Mouse (Mus musculus): ENCODE results near the gene Dnajb6. TPM values are rescaled to one million over a fixed set of nuclear protein-coding genes. Genes with fewer than 3 reads are reported as not detected.
"Not testable (repeated sequence)": the region's sequence is repeated elsewhere in the genome, so short reads cannot be mapped to it uniquely, and the experiment has no call there.

Gene Dnajb6
- polyA plus RNA-seq (2015; fragmentation: Nextera tagmentation; extraction: Ambion mirVana), result 323 and 340 TPM in 2 replicates

DNA sequence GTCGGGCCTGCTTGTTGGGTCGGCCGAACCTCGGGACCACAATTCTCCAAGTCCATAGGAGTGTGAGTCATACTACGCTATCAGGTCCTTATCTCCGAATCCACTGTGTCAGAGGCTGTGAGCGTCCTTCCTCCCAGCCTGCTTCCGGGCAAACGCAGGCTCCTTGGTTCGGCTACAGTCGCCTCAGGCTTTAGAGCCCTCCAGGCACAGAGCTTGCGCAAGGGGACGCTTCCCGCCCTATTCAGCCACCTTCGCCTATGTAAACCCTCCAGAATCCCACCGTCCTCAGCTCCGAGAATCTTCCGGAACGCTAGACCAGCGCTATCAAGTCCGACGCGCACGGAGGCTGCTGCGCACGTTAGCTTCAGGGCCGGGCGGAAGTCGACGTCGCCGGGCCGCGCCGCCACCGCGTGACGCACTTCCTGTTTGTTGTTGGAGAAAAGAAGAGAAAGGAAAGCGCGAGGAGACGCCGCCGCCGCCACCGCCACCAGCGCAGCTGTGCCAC lies at the start of gene Dnajb6, which contains the start of gene Gm5129:
TSS of gene Dnajb6 (plus strand) at position 132 of the 505 bp plus-strand sequence.
TSS of gene Gm5129 (minus strand) at position 380 of the 505 bp plus-strand sequence.
- ATAC-seq (replicated peaks), result peak; percentile 98
- Histone ChIP-seq H3K4me2 (replicated peaks) (peak within 1 kb of the TSS; percentile 78), H3K9ac (replicated peaks) (peak within 1 kb of the TSS; percentile 90), H3K4me1 (peaks cover 43% of the 10 kb centered on the region), H3K27me3 (no peaks in the 10 kb centered on the region), H3K9me3 (no peaks in the 10 kb centered on the region), H3K36me3 (no peaks in the 10 kb centered on the region), H3K4me3 (peak within 1 kb of the TSS; percentile 95), H3K27ac (replicated peaks) (peak within 1 kb of the TSS; percentile 94)
- under 1% methylated on average over 46 of the region's 46 CpGs for WGBS

DNA sequence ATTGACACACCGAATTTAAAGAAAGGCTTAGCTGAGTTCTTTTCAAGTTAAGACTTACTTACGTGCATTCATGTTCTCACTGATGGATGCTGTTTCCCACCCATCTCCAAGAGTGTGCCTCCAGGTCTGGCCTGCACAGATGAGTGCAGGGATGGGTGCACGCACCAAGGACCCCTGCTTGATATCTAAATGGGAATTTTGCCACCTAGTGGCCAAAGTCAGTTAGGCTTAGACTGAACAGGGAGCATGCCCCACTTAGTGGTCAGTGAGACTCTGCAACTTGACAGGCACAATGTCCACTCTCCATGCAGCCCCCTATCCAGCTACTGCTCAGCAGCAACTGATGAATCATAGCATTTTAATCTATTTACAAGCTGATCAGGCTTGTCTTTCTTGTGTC lies 47.8 kb upstream of the Dnajb6 start:
- Histone ChIP-seq H3K9ac (replicated peaks) (no peak overlapping the region), H3K36me3 (no peaks in the 10 kb centered on the region), H3K9me3 (no peaks in the 10 kb centered on the region), H3K4me2 (replicated peaks) (no peak overlapping the region), H3K27me3 (no peaks in the 10 kb centered on the region), H3K27ac (replicated peaks) (no peak overlapping the region), H3K4me3 (no peak overlapping the region), H3K4me1 (no peaks in the 10 kb centered on the region)
- ATAC-seq (replicated peaks), result peak; percentile 51; the same call in 1 of the 2 replicates
- WGBS, result 64% methylated on average over 3 of the region's 3 CpGs

DNA sequence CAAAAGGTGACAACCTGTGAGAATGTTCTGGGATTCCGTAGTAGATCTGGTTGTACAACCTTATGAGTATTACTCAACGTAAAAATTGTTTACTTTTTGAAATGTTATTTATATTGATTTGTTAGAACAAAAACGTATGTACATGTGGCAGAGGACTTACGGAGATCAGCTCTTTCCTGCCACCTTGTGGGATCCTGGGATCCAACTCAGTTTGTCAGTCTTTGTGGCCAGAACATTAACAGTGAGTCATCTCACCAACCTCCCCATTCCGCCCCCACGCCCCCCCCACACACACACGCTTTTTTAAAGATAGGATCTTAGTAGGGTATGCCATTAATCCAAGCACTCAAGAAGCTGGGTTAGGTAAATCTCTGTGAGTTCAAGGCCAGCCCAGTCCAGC lies 47.1 kb upstream of the Dnajb6 start:
- no peaks in the 10 kb centered on the region for H3K4me1 ChIP-seq
- ATAC-seq (replicated peaks), result no peak
- no peak overlapping the region for H3K4me3 ChIP-seq
- 68% methylated on average over 7 of the region's 7 CpGs for WGBS
- H3K9ac ChIP-seq (replicated peaks), result no peak overlapping the region
- H3K4me2 ChIP-seq (replicated peaks), result no peak overlapping the region
- no peaks in the 10 kb centered on the region for H3K36me3 ChIP-seq
- H3K27me3 ChIP-seq, result no peaks in the 10 kb centered on the region
- H3K9me3 ChIP-seq, result no peaks in the 10 kb centered on the region
- no peak overlapping the region for H3K27ac ChIP-seq (replicated peaks)

DNA sequence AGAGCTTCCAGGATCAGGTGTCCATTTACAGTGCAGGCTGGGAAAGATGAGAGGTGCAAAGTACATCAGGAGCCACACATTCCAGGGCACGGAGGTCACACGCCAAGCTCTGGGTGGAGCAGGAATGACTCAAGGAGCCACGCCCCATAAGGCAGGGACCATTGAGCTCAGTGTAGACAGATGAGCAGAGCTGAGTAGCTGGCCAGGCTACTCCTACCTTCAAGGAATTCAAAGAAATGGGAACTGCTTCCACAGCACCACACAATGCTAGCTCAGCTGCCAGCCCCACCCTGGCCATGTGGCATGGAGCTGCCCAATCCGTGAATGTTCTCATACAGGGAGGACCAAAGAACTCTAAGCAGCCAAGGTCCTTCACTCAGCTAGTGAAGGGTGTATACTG lies 37.0 kb upstream of the Dnajb6 start:
- no peaks in the 10 kb centered on the region for H3K9me3 ChIP-seq

DNA sequence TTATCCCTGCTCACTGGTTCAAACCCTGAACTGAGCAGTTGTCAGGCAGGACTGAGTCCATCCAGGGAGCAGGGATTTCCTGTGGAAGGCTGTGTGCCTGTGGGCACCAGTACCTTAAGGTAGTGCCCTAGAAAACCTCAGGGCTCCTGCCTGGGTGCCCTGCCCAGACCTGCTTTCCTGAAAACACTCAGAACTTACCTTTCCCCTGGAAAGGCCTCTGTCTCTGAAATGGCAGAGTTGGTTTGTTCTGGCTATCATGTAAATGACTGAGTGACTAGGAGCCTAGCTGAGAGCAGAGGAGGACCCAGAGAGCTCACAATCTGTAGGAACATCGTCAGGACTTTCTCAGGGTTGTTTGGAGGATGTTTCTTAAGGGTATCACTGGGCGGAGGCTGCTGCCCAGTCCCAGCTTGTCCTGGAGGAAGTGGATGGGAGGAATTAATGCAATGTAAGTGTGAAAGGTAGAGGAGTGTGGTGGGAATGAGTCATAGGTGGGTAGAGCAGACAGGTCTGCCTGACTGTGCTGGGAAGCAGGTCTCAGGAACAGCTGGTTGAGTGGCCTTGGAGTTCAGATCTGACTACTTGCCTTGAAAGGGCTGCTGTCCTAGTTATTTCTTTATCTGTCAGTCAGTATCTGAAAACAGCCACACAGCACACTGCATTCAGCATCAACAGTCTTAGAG lies 35.8 kb upstream of the Dnajb6 start:
- H3K4me1 ChIP-seq, result no peaks in the 10 kb centered on the region
- no peak overlapping the region for H3K9ac ChIP-seq (replicated peaks)
- H3K27ac ChIP-seq (replicated peaks), result no peak overlapping the region
- H3K4me3 ChIP-seq, result no peak overlapping the region
- H3K36me3 ChIP-seq, result no peaks in the 10 kb centered on the region
- no peak overlapping the region for H3K4me2 ChIP-seq (replicated peaks)
- 80% methylated on average over 2 of the region's 2 CpGs for WGBS
- ATAC-seq (replicated peaks), result no peak
- no peaks in the 10 kb centered on the region for H3K9me3 ChIP-seq
- no peaks in the 10 kb centered on the region for H3K27me3 ChIP-seq

More for the DNA sequence above, 37.0 kb upstream of the Dnajb6 start:
- Histone ChIP-seq H3K27ac (replicated peaks) (no peak overlapping the region), H3K27me3 (no peaks in the 10 kb centered on the region), H3K36me3 (no peaks in the 10 kb centered on the region), H3K4me3 (no peak overlapping the region), H3K9ac (replicated peaks) (no peak overlapping the region), H3K4me1 (no peaks in the 10 kb centered on the region), H3K4me2 (replicated peaks) (no peak overlapping the region)
- WGBS, result 88% methylated on average over 4 of the region's 4 CpGs
- ATAC-seq (replicated peaks), result no peak

DNA sequence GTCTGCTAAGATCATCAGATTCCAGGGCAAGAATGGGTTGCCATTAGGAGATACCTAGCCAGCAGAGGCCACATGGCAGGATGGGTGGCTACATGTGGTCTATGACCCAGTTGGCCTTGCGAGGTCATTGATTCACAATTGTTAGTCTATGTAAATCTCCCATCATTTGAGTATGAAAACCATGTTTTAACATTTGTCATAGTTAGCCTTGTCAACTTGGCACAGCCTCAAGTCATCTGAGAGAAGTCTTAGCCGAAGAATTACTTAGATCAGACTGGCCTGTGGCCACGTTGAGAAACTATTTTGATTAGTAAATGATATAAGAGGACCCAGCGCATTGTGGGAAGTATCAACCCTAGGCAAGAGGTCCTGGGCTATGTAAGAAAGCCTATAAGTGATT lies 28.2 kb upstream of the Dnajb6 start:
- no peak overlapping the region for H3K27ac ChIP-seq (replicated peaks)
- no peaks in the 10 kb centered on the region for H3K4me1 ChIP-seq
- ATAC-seq (replicated peaks), result no peak
- H3K36me3 ChIP-seq, result no peaks in the 10 kb centered on the region
- no peak overlapping the region for H3K9ac ChIP-seq (replicated peaks)
- H3K4me2 ChIP-seq (replicated peaks), result no peak overlapping the region
- no peaks in the 10 kb centered on the region for H3K27me3 ChIP-seq
- WGBS, result 93% methylated on average over 4 of the region's 4 CpGs
- no peak overlapping the region for H3K4me3 ChIP-seq
- no peaks in the 10 kb centered on the region for H3K9me3 ChIP-seq

DNA sequence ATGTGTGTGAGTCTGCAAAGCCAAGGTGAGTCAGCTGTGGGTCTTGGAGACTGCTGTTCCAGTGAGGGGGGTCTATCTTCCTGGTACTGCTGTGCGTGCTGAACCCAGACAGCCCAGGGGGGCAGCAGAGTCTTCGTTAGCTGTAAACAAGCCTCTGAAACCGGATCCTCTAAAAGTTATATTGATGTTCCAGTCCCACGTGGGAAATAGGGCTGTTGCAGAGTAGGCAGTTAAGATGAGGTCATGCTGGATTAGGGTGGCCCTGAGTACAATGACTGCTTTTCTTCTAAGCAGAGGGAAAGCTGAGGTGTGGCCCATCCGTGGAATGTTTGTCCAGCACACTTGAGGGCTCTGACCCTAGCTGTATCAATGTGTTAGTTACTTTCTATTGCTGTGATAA lies 27.2 kb upstream of the Dnajb6 start:
- no peak overlapping the region for H3K4me2 ChIP-seq (replicated peaks)
- no peak overlapping the region for H3K9ac ChIP-seq (replicated peaks)
- WGBS, result 22% methylated on average over 5 of the region's 5 CpGs
- H3K4me3 ChIP-seq, result no peak overlapping the region
- H3K36me3 ChIP-seq, result no peaks in the 10 kb centered on the region
- no peak overlapping the region for H3K27ac ChIP-seq (replicated peaks)
- no peak for ATAC-seq (replicated peaks)
- H3K27me3 ChIP-seq, result no peaks in the 10 kb centered on the region
- no peaks in the 10 kb centered on the region for H3K9me3 ChIP-seq
- H3K4me1 ChIP-seq, result no peaks in the 10 kb centered on the region

DNA sequence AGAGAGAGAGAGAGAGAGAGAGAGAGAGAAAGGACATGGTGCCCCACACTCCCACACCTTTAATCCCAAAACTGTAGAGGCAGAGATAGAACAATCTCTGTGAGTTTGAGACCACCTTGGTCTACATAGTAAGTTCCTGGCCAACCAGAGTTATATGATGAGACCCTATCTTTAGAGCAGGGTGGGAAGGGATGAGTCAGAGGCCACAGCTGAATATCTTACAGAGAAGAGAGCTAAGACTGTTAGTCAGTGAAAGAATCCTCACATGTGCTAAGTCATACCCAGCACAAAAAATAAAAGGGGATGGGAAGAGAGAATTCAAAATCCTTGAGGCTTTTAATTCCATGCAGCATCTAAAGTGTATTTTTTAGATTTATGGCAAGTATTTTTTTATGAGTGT lies 23.9 kb upstream of the Dnajb6 start:
- no peaks in the 10 kb centered on the region for H3K4me1 ChIP-seq
- no peak overlapping the region for H3K9ac ChIP-seq (replicated peaks)
- H3K27ac ChIP-seq (replicated peaks), result no peak overlapping the region
- H3K4me2 ChIP-seq (replicated peaks), result no peak overlapping the region
- no peak overlapping the region for H3K4me3 ChIP-seq
- no peak for ATAC-seq (replicated peaks)
- no peaks in the 10 kb centered on the region for H3K9me3 ChIP-seq
- H3K36me3 ChIP-seq, result no peaks in the 10 kb centered on the region
- H3K27me3 ChIP-seq, result no peaks in the 10 kb centered on the region

DNA sequence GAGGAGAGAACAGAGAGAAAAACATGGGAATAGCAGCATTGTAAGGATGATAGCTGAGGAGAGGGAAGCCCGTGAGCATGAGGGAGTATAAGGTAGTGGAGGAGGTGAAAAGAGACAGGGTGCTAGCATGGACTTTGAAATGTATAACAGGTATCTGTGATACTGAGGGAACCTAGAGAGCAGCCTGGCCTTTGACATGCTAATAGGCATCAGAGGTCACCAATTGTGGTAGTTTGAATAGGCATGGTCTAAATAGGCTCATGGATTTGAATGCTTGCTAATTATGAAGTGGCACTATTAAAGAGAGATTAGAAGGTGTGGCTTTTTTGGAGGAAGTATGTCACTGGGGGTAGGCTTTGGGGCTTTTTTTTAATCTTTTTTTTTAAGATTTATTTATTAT lies 22.6 kb upstream of the Dnajb6 start:
- WGBS, result 14% methylated on average over 1 of the region's 1 CpGs
- no peak overlapping the region for H3K4me2 ChIP-seq (replicated peaks)
- no peaks in the 10 kb centered on the region for H3K27me3 ChIP-seq
- no peak overlapping the region for H3K4me3 ChIP-seq
- no peaks in the 10 kb centered on the region for H3K9me3 ChIP-seq
- H3K4me1 ChIP-seq, result no peaks in the 10 kb centered on the region
- ATAC-seq (replicated peaks), result no peak
- no peaks in the 10 kb centered on the region for H3K36me3 ChIP-seq
- H3K27ac ChIP-seq (replicated peaks), result no peak overlapping the region
- no peak overlapping the region for H3K9ac ChIP-seq (replicated peaks)

DNA sequence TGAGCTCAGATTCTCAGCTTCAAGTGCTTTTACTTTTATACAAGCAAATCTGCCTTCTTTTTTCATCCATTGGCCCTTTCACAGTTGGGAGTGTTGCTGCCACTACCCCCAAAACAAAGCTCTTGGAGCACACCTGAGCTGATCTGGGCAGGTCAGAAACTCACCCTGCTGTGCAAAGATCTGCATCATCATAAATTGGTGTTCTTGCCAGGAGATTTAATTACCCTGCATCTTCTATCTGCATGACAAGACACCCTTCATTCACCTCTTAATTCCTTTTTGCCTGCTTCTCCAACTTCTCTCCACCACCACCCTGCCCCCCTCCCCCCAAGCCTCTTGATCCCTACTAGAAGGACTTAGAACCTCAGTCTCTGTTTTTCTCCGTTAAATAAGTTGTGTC lies 14.3 kb upstream of the Dnajb6 start:
- WGBS, result 8% methylated on average over 1 of the region's 1 CpGs
- ATAC-seq (replicated peaks), result no peak

DNA sequence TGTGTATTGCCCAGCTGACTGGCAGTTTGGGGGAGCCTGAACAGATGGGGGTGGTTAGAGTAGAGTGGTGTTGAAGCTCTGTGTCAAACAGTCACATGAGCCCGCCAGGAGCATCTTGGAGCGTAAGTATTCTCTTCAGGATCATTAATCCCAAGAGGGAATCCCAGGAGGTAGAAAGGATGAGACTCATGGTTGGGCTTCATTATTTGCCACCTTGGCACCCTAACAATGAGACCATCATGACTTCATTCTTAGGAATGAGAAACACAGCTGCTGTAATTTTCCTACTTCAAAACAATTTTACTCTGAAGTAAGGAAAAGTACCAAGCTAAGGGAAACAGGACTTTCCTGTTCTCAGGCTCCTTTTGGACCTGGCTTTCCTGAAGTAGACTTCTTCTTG lies 10.1 kb upstream of the Dnajb6 start:
- Histone ChIP-seq H3K4me2 (replicated peaks) (no peak overlapping the region), H3K9ac (replicated peaks) (no peak overlapping the region), H3K4me3 (no peak overlapping the region), H3K4me1 (no peaks in the 10 kb centered on the region), H3K9me3 (no peaks in the 10 kb centered on the region), H3K27me3 (no peaks in the 10 kb centered on the region), H3K36me3 (no peaks in the 10 kb centered on the region), H3K27ac (replicated peaks) (no peak overlapping the region)
- ATAC-seq (replicated peaks), result no peak
- 89% methylated on average over 2 of the region's 2 CpGs for WGBS

More for the DNA sequence above, 14.3 kb upstream of the Dnajb6 start:
- Histone ChIP-seq H3K27ac (replicated peaks) (no peak overlapping the region), H3K9ac (replicated peaks) (no peak overlapping the region), H3K36me3 (no peaks in the 10 kb centered on the region), H3K4me2 (replicated peaks) (no peak overlapping the region), H3K27me3 (no peaks in the 10 kb centered on the region), H3K4me1 (no peaks in the 10 kb centered on the region), H3K4me3 (no peak overlapping the region), H3K9me3 (no peaks in the 10 kb centered on the region)

DNA sequence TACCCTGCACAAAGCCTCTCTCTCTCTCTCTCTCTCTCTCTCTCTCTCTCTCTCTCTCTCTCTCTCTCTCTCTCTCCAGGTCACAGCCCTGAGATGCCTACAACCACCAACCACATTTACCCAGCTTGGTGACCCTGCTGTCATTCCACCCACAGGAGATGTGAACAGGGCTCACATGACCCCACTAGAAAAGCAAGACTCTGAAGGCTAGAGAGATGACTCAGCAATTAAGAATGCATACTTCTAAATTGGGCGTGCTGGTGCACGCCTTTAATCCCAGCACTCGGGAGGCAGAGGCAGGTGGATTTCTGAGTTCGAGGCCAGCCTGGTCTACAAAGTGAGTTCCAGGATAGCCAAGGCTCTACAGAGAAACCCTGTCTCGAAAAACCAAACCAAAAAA lies 9.4 kb upstream of the Dnajb6 start:
- H3K36me3 ChIP-seq; H3K27ac ChIP-seq (replicated peaks); H3K9me3 ChIP-seq; H3K4me3 ChIP-seq; H3K27me3 ChIP-seq; H3K4me1 ChIP-seq; ATAC-seq (replicated peaks); H3K4me2 ChIP-seq (replicated peaks); H3K9ac ChIP-seq (replicated peaks): not testable (repeated sequence)
- WGBS, result 86% methylated on average over 5 of the region's 5 CpGs
